Mouse (Mus musculus): Measurements from ENCODE around the gene Prdm2.

GRCm38 (mm10) chr4:143258517-143258916 lies 45.7 kb upstream of the Prdm2 start:
- no peak for TF ChIP-seq EP300 (IDR thresholded peaks at IDR 0.05)
- TF ChIP-seq CTCF (IDR thresholded peaks at IDR 0.05) = peak; percentile 78

Data from lung, postnatal 0 days (tissue).